Mouse (Mus musculus) liver, embryonic 14 days (tissue): ENCODE measurements around the gene Gm49368. TPM values are rescaled to one million over a fixed set of nuclear protein-coding genes. Genes with fewer than 3 reads are reported as not detected.

ENCODE experiments used
- polyA plus RNA-seq: library from polyadenylated mRNA; depleted of rRNA; stranded (reverse); fragments of >200 nt; gene quantifications from 2 replicates; pipeline ENCODE4 v1.2.3, GENCODE M21; 2012; rRNA removed

The Gm49368 gene
- polyA plus RNA-seq, result 0.01 TPM in 1 of 2 replicates, not detected in the other

GRCm38 (mm10) chr7:128062456-128062855 lies at the start of gene Gm49368, which contains the start of gene Itgam:
TSS of gene Gm49368 (plus strand) at chr7:128062683.
TSS of gene Itgam (plus strand) at chr7:128062640.

DNA sequence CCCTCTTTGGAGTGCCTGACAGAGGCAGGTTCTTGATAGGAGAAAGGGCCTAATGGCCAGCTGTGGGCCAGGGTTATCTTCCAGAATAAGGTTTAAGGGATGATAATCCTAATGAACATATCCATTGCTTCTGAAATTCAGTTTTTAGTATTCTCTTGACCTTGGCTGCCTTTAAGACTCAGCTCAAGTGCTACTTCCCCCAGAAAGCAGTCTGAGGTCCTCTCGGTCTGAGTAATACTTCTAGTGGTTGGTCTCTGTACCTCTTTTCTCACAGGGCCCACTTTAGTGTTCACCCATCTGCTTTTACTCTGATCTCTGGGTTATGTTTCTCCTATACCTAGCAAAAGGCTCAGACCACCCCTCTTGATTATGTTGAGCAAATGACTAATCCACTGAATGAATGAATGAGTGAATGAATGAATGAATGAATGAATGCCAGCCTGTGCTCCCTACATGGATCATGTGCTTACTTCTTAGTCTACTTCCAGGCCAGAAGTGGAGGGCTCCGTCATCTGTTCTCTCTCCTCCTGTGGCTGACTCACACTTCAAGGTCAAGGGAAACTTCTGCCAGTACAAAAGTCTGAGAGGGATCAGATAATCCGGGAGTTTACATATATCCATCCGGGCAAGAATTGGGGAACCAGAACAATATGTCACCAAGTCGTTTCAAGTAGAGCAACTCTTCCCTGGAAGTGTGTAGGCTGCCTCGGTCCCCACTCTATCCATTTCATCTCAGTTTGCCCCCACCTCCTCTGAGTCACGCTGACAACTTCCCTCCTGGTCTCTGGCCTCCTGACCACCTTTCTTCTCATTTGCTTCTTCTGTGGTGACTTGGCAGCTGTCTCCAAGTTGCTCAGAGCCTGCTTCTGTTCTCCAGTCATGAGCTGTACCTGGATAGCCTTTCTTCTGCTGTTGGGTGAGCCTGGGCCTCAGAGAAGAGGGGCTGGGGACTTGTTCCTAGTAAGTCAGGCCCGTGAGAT lies 66.5 kb downstream of the Gm49368 start, which contains the start of gene Itgax:
Itgax (plus strand) TSS at position 807 of the 980 bp plus-strand sequence.

GRCm38 (mm10) chr7:128154076-128154475 lies 91.6 kb downstream of the Gm49368 start, which contains the start of gene Itgad:
TSS of gene Itgad (plus strand) at chr7:128154376.

Other genes with a start within 250 kb of the Gm49368 start
- 36.4 and 37.2 TPM in 2 replicates for gene Stx4a, start 238.4 kb upstream of the Gm49368 start, polyA plus RNA-seq
- 1.1 TPM in 2 replicates for gene Stx1b, start 238.1 kb upstream of the Gm49368 start, polyA plus RNA-seq
- gene Zfp646, start 186.5 kb upstream of the Gm49368 start, polyA plus RNA-seq, result 6.1 and 7.2 TPM in 2 replicates
- gene Zfp668, start 185.9 kb upstream of the Gm49368 start, polyA plus RNA-seq, result 2.2 and 2.9 TPM in 2 replicates
- gene Prss53, start 171.7 kb upstream of the Gm49368 start, polyA plus RNA-seq, result 0.37 and 0.40 TPM in 2 replicates
- gene Gm21974, start 167.2 kb upstream of the Gm49368 start, polyA plus RNA-seq, result not detected in 2 replicates
- gene Vkorc1, start 167.1 kb upstream of the Gm49368 start, polyA plus RNA-seq, result 65.8 and 72.2 TPM in 2 replicates
- gene Bckdk, start 158.6 kb upstream of the Gm49368 start, polyA plus RNA-seq, result 24.1 and 27.2 TPM in 2 replicates
- 12.5 and 14.2 TPM in 2 replicates for gene Kat8, start 150.2 kb upstream of the Gm49368 start, polyA plus RNA-seq
- 7.2 and 8.8 TPM in 2 replicates for gene Prss8, start 132.6 kb upstream of the Gm49368 start, polyA plus RNA-seq
- gene Prss36, start 116.0 kb upstream of the Gm49368 start, polyA plus RNA-seq, result 1.6 and 2.2 TPM in 2 replicates
- gene Fus, start 95.2 kb upstream of the Gm49368 start, polyA plus RNA-seq, result 279 and 290 TPM in 2 replicates
- 16.5 and 20.1 TPM in 2 replicates for gene Pycard, start 68.8 kb upstream of the Gm49368 start, polyA plus RNA-seq
- 0.05 and 0.67 TPM in 2 replicates for gene Trim72, start 58.7 kb upstream of the Gm49368 start, polyA plus RNA-seq
- 2.0 and 2.8 TPM in 2 replicates for gene Itgam, start within 50 bp of the Gm49368 start, polyA plus RNA-seq
- 0.12 TPM in 2 replicates for gene Itgax, start 66.9 kb downstream of the Gm49368 start, polyA plus RNA-seq
- 0.01 and 0.06 TPM in 2 replicates for gene Itgad, start 91.7 kb downstream of the Gm49368 start, polyA plus RNA-seq
- gene Cox6a2, start 143.7 kb downstream of the Gm49368 start, polyA plus RNA-seq, result 0.55 and 1.4 TPM in 2 replicates
- 4.6 and 5.1 TPM in 2 replicates for gene Armc5, start 174.7 kb downstream of the Gm49368 start, polyA plus RNA-seq
- gene 9130023H24Rik, start 175.3 kb downstream of the Gm49368 start, polyA plus RNA-seq, result 0.96 and 1.3 TPM in 2 replicates
- gene Tgfb1i1, start 184.1 kb downstream of the Gm49368 start, polyA plus RNA-seq, result 4.5 and 6.2 TPM in 2 replicates
- 1.5 TPM in 2 replicates for gene Slc5a2, start 203.0 kb downstream of the Gm49368 start, polyA plus RNA-seq
- gene BC017158, start 235.5 kb downstream of the Gm49368 start, polyA plus RNA-seq, result 21.0 and 24.7 TPM in 2 replicates